Mouse (Mus musculus): ENCODE measurements around the gene Cntrob.

GRCm38 (mm10) chr11:69366157-69366854, 42.7 kb upstream of the Cntrob start:
- TF ChIP-seq POLR2A (IDR thresholded peaks at IDR 0.05; ENCODE audit: insufficient read depth, low read length) (no peak), CTCF (IDR thresholded peaks at IDR 0.05; ENCODE audit: low read depth, low read length) (no peak)
